Mouse (Mus musculus): ENCODE measurements at regions not wholly inside any gene's neighbourhood (a gene's known extent, or its start where the extent isn't known, plus 50 kb on each side); places are given as distances from the start of the nearest gene placed in this dataset.
"Not testable (repeated sequence)": the region's sequence is repeated elsewhere in the genome, so short reads cannot be mapped to it uniquely, and the experiment has no call there.

GRCm38 (mm10) chr14:37571971-37572370 lies 436.9 kb upstream of the Ghitm start:
- DNase-seq (ENCODE audit: low read depth, low spot score) = no peak

- no peak for DNase-seq (ENCODE audit: low read depth, low spot score)
Observed at GRCm38 (mm10) chr14:37558258-37558657, 423.2 kb upstream of the Ghitm start.

- no peak for DNase-seq (ENCODE audit: low read depth, low spot score)
Observed at GRCm38 (mm10) chr14:37523616-37524015, 388.5 kb upstream of the Ghitm start.

- not testable (repeated sequence) for DNase-seq (ENCODE audit: low read depth, low spot score)
Observed at GRCm38 (mm10) chr14:37520631-37521030, 385.6 kb upstream of the Ghitm start.

GRCm38 (mm10) chr14:37505314-37505713 lies 370.2 kb upstream of the Ghitm start:
- DNase-seq (ENCODE audit: low read depth, low spot score) = no peak

- DNase-seq (ENCODE audit: low read depth, low spot score) = no peak
Observed at GRCm38 (mm10) chr14:37490711-37491110, 355.6 kb upstream of the Ghitm start.

- DNase-seq (ENCODE audit: low read depth, low spot score) = no peak
Observed at GRCm38 (mm10) chr14:37485292-37485691, 350.2 kb upstream of the Ghitm start.

GRCm38 (mm10) chr14:37477599-37477998 lies 342.5 kb upstream of the Ghitm start:
- no peak for DNase-seq (ENCODE audit: low read depth, low spot score)

- DNase-seq (ENCODE audit: low read depth, low spot score) = no peak
Observed at GRCm38 (mm10) chr14:37468711-37469110, 333.6 kb upstream of the Ghitm start.

- DNase-seq (ENCODE audit: low read depth, low spot score) = no peak
Observed at GRCm38 (mm10) chr14:37440874-37441273, 305.8 kb upstream of the Ghitm start.

- DNase-seq (ENCODE audit: low read depth, low spot score) = no peak
Observed at GRCm38 (mm10) chr14:37430656-37431055, 295.6 kb upstream of the Ghitm start.

- DNase-seq (ENCODE audit: low read depth, low spot score) = no peak
Observed at GRCm38 (mm10) chr14:37425506-37425905, 290.4 kb upstream of the Ghitm start.

- no peak for DNase-seq (ENCODE audit: low read depth, low spot score)
Observed at GRCm38 (mm10) chr14:37421566-37421965, 286.5 kb upstream of the Ghitm start.

GRCm38 (mm10) chr14:37412583-37412982 lies 277.5 kb upstream of the Ghitm start:
- DNase-seq (ENCODE audit: low read depth, low spot score) = not testable (repeated sequence)

GRCm38 (mm10) chr14:37371972-37372371 lies 236.9 kb upstream of the Ghitm start:
- DNase-seq (ENCODE audit: low read depth, low spot score) = no peak

- DNase-seq (ENCODE audit: low read depth, low spot score) = no peak
Observed at GRCm38 (mm10) chr14:37361896-37362295, 226.8 kb upstream of the Ghitm start.

GRCm38 (mm10) chr14:37355968-37356704 lies 221.1 kb upstream of the Ghitm start:
- peak; percentile 57 for DNase-seq (ENCODE audit: low read depth, low spot score)

GRCm38 (mm10) chr14:37323392-37323791 lies 188.3 kb upstream of the Ghitm start:
- peak; percentile 3 for DNase-seq (ENCODE audit: low read depth, low spot score)

- no peak for DNase-seq (ENCODE audit: low read depth, low spot score)
Observed at GRCm38 (mm10) chr14:37315239-37315895, 180.3 kb upstream of the Ghitm start.

GRCm38 (mm10) chr14:37313906-37314305 lies 178.8 kb upstream of the Ghitm start:
- DNase-seq (ENCODE audit: low read depth, low spot score) = no peak

GRCm38 (mm10) chr14:37312887-37313286 lies 177.8 kb upstream of the Ghitm start:
- DNase-seq (ENCODE audit: low read depth, low spot score) = no peak

- DNase-seq (ENCODE audit: low read depth, low spot score) = no peak
Observed at GRCm38 (mm10) chr14:37306622-37307274, 171.7 kb upstream of the Ghitm start.

GRCm38 (mm10) chr14:37298631-37299030 lies 163.6 kb upstream of the Ghitm start:
- no peak for DNase-seq (ENCODE audit: low read depth, low spot score)

Data from forelimb bud, embryonic 11.5 days (tissue).